Mouse (Mus musculus) kidney, postnatal 0 days (tissue): ENCODE measurements at regions not wholly inside any gene's neighbourhood (a gene's known extent, or its start where the extent isn't known, plus 50 kb on each side); places are given as distances from the start of the nearest gene placed in this dataset.
A peak's percentile ranks its signal among the peaks of the same experiment; 100 is the strongest.

Experiments
- ATAC-seq: fragments of 200-750 bp; cut with Nextera tagmentation; replicated peaks from 2 replicates; pipeline ENCODE4 v1.8.0; 2017; ENCODE audit warnings: low read depth, moderate number of reproducible peaks, moderate TSS enrichment, moderate library complexity; ENCODE audit not compliant: low FRiP score
- DNase-seq: peaks from one replicate; pipeline ENCODE4 v3.0.0-alpha.2; 2016; ENCODE audit warnings: low spot score
- H3K27ac ChIP-seq: fragments of 300-500 bp; sonication (generic); 2 replicates; pipeline ENCODE4 v1.5.1; 2014; ENCODE audit warnings: mild to moderate bottlenecking
- H3K27me3 ChIP-seq: fragments of 300-500 bp; sonication (generic); 2 replicates; pipeline ENCODE4 v1.6.1; 2014; ENCODE audit warnings: low read length, mixed read lengths; ENCODE audit not compliant: insufficient read depth
- H3K36me3 ChIP-seq: fragments of 300-500 bp; sonication (generic); 2 replicates; pipeline ENCODE4 v1.6.1; 2014; ENCODE audit warnings: low read length, mixed read lengths; ENCODE audit not compliant: insufficient read depth
- H3K4me1 ChIP-seq: fragments of 300-500 bp; sonication (generic); replicated peaks from 2 replicates; pipeline ENCODE4 v1.6.1; 2014; ENCODE audit warnings: antibody characterized with exemption, low read length, mixed read lengths; ENCODE audit not compliant: insufficient read depth
- H3K4me2 ChIP-seq: fragments of 300-500 bp; sonication (generic); 2 replicates; pipeline ENCODE4 v1.6.1; 2014; ENCODE audit warnings: mild to moderate bottlenecking, low read length, moderate library complexity, mixed read lengths
- H3K4me3 ChIP-seq: fragments of 300-500 bp; sonication (generic); replicated peaks from 2 replicates; pipeline ENCODE4 v1.5.1; 2014; ENCODE audit warnings: low read depth, low read length
- H3K9ac ChIP-seq: fragments of 300-500 bp; sonication (generic); 2 replicates; pipeline ENCODE4 v1.6.1; 2014; ENCODE audit warnings: low read depth, low read length
- H3K9me3 ChIP-seq: fragments of 300-500 bp; sonication (generic); replicated peaks from 2 replicates; pipeline ENCODE4 v1.6.1; 2016; ENCODE audit warnings: low read length, inconsistent platforms, mixed read lengths
- CTCF ChIP-seq: IDR thresholded peaks from 2 replicates; pipeline ENCODE4 v1.5.1; 2016; ENCODE audit warnings: antibody characterized with exemption, low read depth, mild to moderate bottlenecking, moderate library complexity
- WGBS: fragments of 180-500 bp; shearing (Covaris S2); extraction: QIAGEN DNeasy Blood & Tissue Kit; methylation state at CpG from one replicate; pipeline ENCODE4 v1.1.7; 2014; 5-methylcytosine and 5-hydroxymethylcytosine counted together

DNA sequence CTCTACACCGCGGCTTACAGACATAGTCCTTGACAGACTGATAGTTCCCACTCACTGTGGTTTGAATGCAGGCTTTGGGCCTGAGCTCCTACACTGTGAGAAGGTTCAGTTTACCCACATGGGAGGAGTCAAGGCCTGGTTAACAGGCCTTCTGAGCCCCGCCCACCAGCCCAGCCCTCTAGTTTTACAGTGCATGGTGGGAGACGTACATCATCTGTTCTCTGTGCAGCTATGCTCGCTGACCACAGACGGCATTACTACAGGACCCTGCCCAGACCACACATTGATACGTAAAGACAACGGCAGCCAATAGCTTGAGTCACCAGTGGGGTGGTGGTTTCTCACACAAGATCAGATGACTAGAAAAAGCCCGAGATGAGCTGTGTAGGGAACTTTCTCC lies 431.0 kb downstream of the Tbc1d22a start:
- Histone ChIP-seq H3K27ac (no peak overlapping the region), H3K27me3 (no peaks in the 10 kb centered on the region), H3K9ac (no peak overlapping the region), H3K4me2 (no peak overlapping the region), H3K9me3 (no peaks in the 10 kb centered on the region), H3K4me1 (no peaks in the 10 kb centered on the region), H3K4me3 (no peak overlapping the region), H3K36me3 (no peaks in the 10 kb centered on the region)
- peak; percentile 43; the same call in 1 of the 2 replicates for ATAC-seq
- 39% methylated on average over 9 of the region's 9 CpGs for WGBS
- TF ChIP-seq CTCF: no peak
- DNase-seq: peak; percentile 25

DNA sequence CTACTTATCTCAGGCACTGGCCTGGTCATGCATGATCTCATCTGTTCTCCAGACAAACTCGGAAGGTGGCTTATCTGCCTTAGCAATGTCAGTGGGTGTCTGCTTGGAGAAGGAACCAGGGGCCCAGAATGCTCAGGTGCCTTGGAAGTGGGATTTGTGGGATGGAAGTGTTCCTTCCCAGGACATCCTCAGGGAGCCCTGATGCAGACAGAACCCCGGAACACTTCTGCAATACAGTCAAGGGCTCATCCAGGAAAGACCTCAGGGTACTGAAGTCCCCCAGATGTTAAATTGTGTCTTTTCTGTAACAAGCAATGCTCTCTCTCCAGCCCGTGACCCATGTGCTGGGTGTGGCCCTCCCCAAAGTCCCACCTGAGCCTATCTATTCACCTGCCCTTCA lies 433.9 kb downstream of the Tbc1d22a start:
- no peak overlapping the region for H3K4me3 ChIP-seq
- no peak for TF ChIP-seq CTCF
- no peak overlapping the region for H3K9ac ChIP-seq
- H3K36me3 ChIP-seq: no peaks in the 10 kb centered on the region
- no peak overlapping the region for H3K27ac ChIP-seq
- 69% methylated on average over 3 of the region's 3 CpGs for WGBS
- H3K9me3 ChIP-seq: no peaks in the 10 kb centered on the region
- H3K27me3 ChIP-seq: no peaks in the 10 kb centered on the region
- H3K4me1 ChIP-seq: no peaks in the 10 kb centered on the region
- H3K4me2 ChIP-seq: no peak overlapping the region
- DNase-seq (no peak), ATAC-seq (no peak)

DNA sequence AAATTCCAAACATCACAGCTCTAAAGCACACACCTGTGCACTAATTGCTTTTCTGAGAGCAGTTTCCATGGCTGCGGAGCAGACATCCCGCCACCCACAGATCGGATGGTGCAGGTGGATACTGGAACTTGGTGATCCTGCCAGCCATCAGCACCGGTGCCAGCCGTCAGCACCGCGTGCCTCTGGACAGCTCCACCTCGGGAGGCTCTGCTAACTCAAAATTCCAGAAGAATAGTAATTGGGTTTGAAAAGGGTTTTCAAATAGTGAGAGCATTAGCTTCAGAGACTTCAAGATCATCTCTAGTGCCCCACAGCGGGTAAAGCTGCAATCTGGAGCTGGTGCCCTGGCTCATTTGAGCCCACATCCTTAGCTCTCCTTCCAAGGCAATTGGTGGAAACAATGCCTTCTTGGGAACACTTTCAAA lies 458.8 kb downstream of the Tbc1d22a start:
- Histone ChIP-seq H3K4me2 (no peak overlapping the region), H3K4me1 (no peaks in the 10 kb centered on the region), H3K9ac (no peak overlapping the region), H3K4me3 (no peak overlapping the region), H3K27me3 (no peaks in the 10 kb centered on the region), H3K9me3 (no peaks in the 10 kb centered on the region), H3K36me3 (no peaks in the 10 kb centered on the region), H3K27ac (no peak overlapping the region)
- DNase-seq (peak; percentile 42), ATAC-seq (no peak)
- WGBS: 24% methylated on average over 9 of the region's 9 CpGs
- no peak for TF ChIP-seq CTCF

- peak; percentile 24 for DNase-seq
- TF ChIP-seq CTCF: no peak
- 56% methylated on average over 7 of the region's 7 CpGs for WGBS
These were observed 462.8 kb downstream of the Tbc1d22a start for GRCm38 (mm10) chr15:86677016-86677415.

DNA sequence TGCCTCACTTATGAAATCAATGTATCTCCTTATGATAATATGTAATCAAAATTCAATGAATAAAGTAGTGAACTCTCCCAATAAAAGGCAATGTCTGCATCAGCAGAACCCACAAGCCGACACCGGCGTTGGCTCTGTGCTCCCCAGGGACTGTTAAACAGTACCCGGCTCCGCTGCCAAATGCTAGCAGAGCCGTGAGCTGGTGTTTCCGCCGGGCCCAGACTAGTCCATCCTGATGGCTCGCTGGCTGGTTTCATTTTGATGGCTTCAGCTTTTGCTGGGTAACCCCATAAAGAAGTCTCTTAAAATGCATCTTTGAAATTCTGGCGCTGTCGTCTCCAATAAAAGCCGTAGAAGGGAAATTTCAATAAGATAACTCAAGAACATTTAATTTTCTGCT lies 468.8 kb downstream of the Tbc1d22a start:
- no peak overlapping the region for H3K4me2 ChIP-seq
- H3K36me3 ChIP-seq: no peaks in the 10 kb centered on the region
- H3K9me3 ChIP-seq: no peaks in the 10 kb centered on the region
- H3K9ac ChIP-seq: no peak overlapping the region
- TF ChIP-seq CTCF: no peak
- no peak overlapping the region for H3K27ac ChIP-seq
- H3K4me1 ChIP-seq: no peaks in the 10 kb centered on the region
- H3K4me3 ChIP-seq: no peak overlapping the region
- DNase-seq (no peak), ATAC-seq (no peak)
- H3K27me3 ChIP-seq: no peaks in the 10 kb centered on the region
- 81% methylated on average over 12 of the region's 12 CpGs for WGBS

More at GRCm38 (mm10) chr15:86677016-86677415, 462.8 kb downstream of the Tbc1d22a start:
- H3K36me3 ChIP-seq: no peaks in the 10 kb centered on the region
- H3K4me1 ChIP-seq: no peaks in the 10 kb centered on the region
- H3K4me3 ChIP-seq: no peak overlapping the region
- ATAC-seq: no peak
- no peaks in the 10 kb centered on the region for H3K27me3 ChIP-seq
- no peak overlapping the region for H3K4me2 ChIP-seq
- H3K9me3 ChIP-seq: no peaks in the 10 kb centered on the region
- H3K27ac ChIP-seq: no peak overlapping the region
- H3K9ac ChIP-seq: no peak overlapping the region

DNA sequence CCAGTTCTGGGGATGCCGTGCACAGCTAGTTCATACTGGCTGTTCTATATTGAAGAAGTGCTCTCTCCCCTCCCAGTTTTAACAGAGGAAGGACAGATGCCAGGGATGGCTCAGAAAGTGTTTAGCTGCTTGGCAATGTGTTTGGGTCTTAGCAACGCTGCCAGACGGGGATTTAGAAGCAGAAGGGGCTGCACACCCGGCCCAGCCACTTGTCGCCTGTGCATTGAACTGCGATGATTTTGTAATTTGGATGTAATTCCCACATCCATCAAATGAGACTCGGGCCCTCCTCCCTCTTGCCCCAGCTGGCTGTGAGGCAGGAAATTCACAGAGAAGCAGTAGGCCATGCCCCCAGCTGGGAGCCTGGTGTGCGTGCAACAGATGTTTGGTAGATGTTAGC lies 475.4 kb downstream of the Tbc1d22a start:
- Histone ChIP-seq H3K4me3 (no peak overlapping the region), H3K9ac (no peak overlapping the region), H3K27ac (no peak overlapping the region), H3K4me2 (no peak overlapping the region), H3K4me1 (no peaks in the 10 kb centered on the region), H3K36me3 (no peaks in the 10 kb centered on the region), H3K9me3 (no peaks in the 10 kb centered on the region), H3K27me3 (no peaks in the 10 kb centered on the region)
- WGBS: 61% methylated on average over 8 of the region's 8 CpGs
- DNase-seq (no peak), ATAC-seq (no peak)
- no peak for TF ChIP-seq CTCF

DNA sequence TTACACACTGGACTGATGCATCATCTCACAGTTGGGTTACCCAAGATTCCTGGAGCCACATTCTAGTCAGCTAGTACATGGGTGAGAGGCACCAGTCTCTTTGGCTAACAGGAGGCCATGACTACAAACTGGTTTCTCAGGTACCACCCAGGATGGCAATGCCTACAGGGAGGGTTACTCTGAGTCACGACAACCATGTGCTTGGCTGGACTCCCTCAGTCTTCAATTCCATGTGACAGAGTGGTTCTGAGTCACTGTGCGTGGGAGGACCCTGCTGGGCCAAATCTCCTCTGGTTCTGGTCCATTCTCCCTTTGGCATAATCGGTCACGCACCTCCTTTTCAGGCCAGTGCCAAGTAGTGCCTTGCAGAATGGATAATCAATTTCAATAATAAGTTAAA lies 482.5 kb downstream of the Tbc1d22a start:
- DNase-seq (no peak), ATAC-seq (no peak)
- 84% methylated on average over 4 of the region's 4 CpGs for WGBS
- no peak overlapping the region for H3K4me2 ChIP-seq
- no peak overlapping the region for H3K4me3 ChIP-seq
- no peak for TF ChIP-seq CTCF
- no peaks in the 10 kb centered on the region for H3K27me3 ChIP-seq
- no peak overlapping the region for H3K9ac ChIP-seq
- H3K36me3 ChIP-seq: no peaks in the 10 kb centered on the region
- H3K9me3 ChIP-seq: no peaks in the 10 kb centered on the region
- no peak overlapping the region for H3K27ac ChIP-seq
- H3K4me1 ChIP-seq: no peaks in the 10 kb centered on the region
